Mouse (Mus musculus): ENCODE results near the gene Vmn1r91.
"Not testable (repeated sequence)": the region's sequence is repeated elsewhere in the genome, so short reads cannot be mapped to it uniquely, and the experiment has no call there.

Gene Vmn1r91

GRCm38 (mm10) chr7:20099380-20099779 is at the start of gene Vmn1r91:
Gene Vmn1r91, plus strand, starts transcription at chr7:20099680.
- not testable (repeated sequence) for DNase-seq (ENCODE audit: low read depth)

- DNase-seq (ENCODE audit: low read depth), result not testable (repeated sequence)
These were observed 35.4 kb upstream of the Vmn1r91 start for GRCm38 (mm10) chr7:20064100-20064499.

- DNase-seq (ENCODE audit: low read depth), result not testable (repeated sequence)
These were observed 21.4 kb upstream of the Vmn1r91 start for GRCm38 (mm10) chr7:20078118-20078517.

GRCm38 (mm10) chr7:20122479-20122878 is 23.0 kb downstream of the Vmn1r91 start, which contains the start of gene Gm16442:
Gene Gm16442, minus strand, starts transcription at chr7:20122579.
- not testable (repeated sequence) for DNase-seq (ENCODE audit: low read depth)

- not testable (repeated sequence) for DNase-seq (ENCODE audit: low read depth)
These were observed 39.5 kb downstream of the Vmn1r91 start, which contains the start of gene Vmn1r93 for GRCm38 (mm10) chr7:20138988-20139387. Gene Vmn1r93, minus strand, starts transcription at chr7:20139088.

Data from naive thymus-derived CD4-positive, alpha-beta T cell, adult 2 months (primary cell).